Mouse (Mus musculus) limb, embryonic 14.5 days (tissue): ENCODE data around the gene Bik. TPM values are rescaled to one million over a fixed set of nuclear protein-coding genes. Genes with fewer than 3 reads are reported as not detected.
A peak's percentile ranks its signal among the peaks of the same experiment; 100 is the strongest.

Source experiments
- ATAC-seq: fragments of 200-750 bp; cut with Nextera tagmentation; 2 replicates; pipeline ENCODE4 v1.8.0; 2017; ENCODE audit warnings: low read depth, moderate number of reproducible peaks, moderate TSS enrichment; ENCODE audit not compliant: low FRiP score
- DNase-seq: peaks from one replicate; pipeline ENCODE4 v3.0.0-alpha.2; 2015; ENCODE audit warnings: low spot score
- H3K27ac ChIP-seq: fragments of 300-500 bp; sonication (generic); replicated peaks from 2 replicates; pipeline ENCODE4 v1.5.1; 2014; ENCODE audit warnings: low read depth, mild to moderate bottlenecking, low read length, moderate library complexity, mixed read lengths
- H3K27me3 ChIP-seq: fragments of 300-500 bp; sonication (generic); 2 replicates; pipeline ENCODE4 v1.6.1; 2014; ENCODE audit warnings: low read length, mixed read lengths; ENCODE audit not compliant: control insufficient read depth, insufficient read depth
- H3K36me3 ChIP-seq: fragments of 300-500 bp; sonication (generic); 2 replicates; pipeline ENCODE4 v1.6.1; 2014; ENCODE audit warnings: mild to moderate bottlenecking, low read length, moderate library complexity, mixed read lengths; ENCODE audit not compliant: control insufficient read depth, insufficient read depth
- H3K4me1 ChIP-seq: fragments of 300-500 bp; sonication (generic); 2 replicates; pipeline ENCODE4 v1.6.1; 2014; ENCODE audit warnings: antibody characterized with exemption, low read length, mixed read lengths; ENCODE audit not compliant: control insufficient read depth, insufficient read depth
- H3K4me2 ChIP-seq: fragments of 300-500 bp; sonication (generic); replicated peaks from 2 replicates; pipeline ENCODE4 v1.6.1; 2014; ENCODE audit warnings: low read depth, mild to moderate bottlenecking, low read length, moderate library complexity; ENCODE audit not compliant: severe bottlenecking
- H3K4me3 ChIP-seq: fragments of 300-500 bp; sonication (generic); replicated peaks from 2 replicates; pipeline ENCODE4 v1.5.1; 2014; ENCODE audit warnings: low read length
- H3K9ac ChIP-seq: fragments of 300-500 bp; sonication (generic); 2 replicates; pipeline ENCODE4 v1.6.1; 2014; ENCODE audit warnings: mild to moderate bottlenecking, low read depth, low read length, moderate library complexity; ENCODE audit not compliant: severe bottlenecking
- H3K9me3 ChIP-seq: fragments of 300-500 bp; sonication (generic); 2 replicates; pipeline ENCODE4 v1.6.1; 2016; ENCODE audit warnings: low read length; ENCODE audit not compliant: control insufficient read depth
- POLR2A ChIP-seq: fragments of 200-500 bp; IDR thresholded peaks from 2 replicates; pipeline ENCODE4 v1.8.0; 2012; ENCODE audit warnings: inconsistent platforms, mild to moderate bottlenecking, moderate library complexity, borderline replicate concordance; ENCODE audit not compliant: insufficient read depth, insufficient read length; ENCODE audit errors: extremely low read depth
- WGBS: fragments of 180-500 bp; shearing (Covaris S2); extraction: QIAGEN DNeasy Blood & Tissue Kit; methylation state at CpG from one replicate; pipeline ENCODE4 v1.1.7; 2014; 5-methylcytosine and 5-hydroxymethylcytosine counted together
- polyA plus RNA-seq, 2 experiments: library from polyadenylated mRNA; depleted of rRNA in 1 of 2; stranded (reverse) in 1 of 2; unstranded in 1 of 2; fragments of >200 nt; fragmentation: Nextera tagmentation in 1 of 2; extraction: Ambion mirVana in 1 of 2; gene quantifications; 2 replicates each; pipeline versions ENCODE4 v1.2.1 to v1.2.3; 2012 to 2014

The Bik gene
- polyA plus RNA-seq (2012; rRNA removed) (4.2 and 5.7 TPM in 2 replicates), polyA plus RNA-seq (2014; fragmentation: Nextera tagmentation; extraction: Ambion mirVana) (5.0 and 5.4 TPM in 2 replicates)

DNA sequence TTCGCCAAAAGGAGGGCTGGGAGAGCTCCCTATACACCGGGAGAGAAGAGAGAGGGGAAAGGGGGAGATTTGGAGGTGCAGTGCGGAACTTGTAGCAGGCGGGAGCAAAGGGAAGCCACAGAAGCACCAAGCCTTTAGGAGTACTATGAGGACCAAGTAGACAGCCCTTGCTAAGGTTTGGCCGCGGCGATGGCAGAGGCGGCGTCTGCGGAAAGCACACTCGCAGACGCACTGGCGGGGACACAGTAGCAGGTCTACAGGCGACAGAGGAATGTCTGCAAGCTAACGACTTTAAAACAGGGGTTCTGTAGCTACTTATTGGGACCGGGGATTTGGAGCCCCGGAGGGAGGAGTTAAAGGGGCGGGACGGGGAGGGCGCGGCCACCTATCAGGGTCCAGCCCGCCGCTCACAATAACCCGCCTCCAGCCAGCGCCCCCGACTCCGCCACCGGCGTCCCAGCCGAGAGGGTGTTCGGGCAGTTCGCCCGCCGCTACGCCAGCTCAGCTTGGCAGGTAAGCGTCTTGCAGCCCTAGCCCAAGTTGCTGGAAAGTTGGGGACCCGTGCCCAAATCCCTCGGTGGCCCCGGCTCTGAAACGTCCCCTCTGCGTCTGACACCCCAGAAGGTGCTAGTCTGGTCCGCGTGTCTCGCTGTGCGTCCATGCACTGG, at the start of gene Bik:
Gene Bik (plus strand): TSS at position 439 of the 668 bp plus-strand sequence.
- WGBS, result under 1% methylated on average over 44 of the region's 45 CpGs
- ATAC-seq, result peak; percentile 76

DNA sequence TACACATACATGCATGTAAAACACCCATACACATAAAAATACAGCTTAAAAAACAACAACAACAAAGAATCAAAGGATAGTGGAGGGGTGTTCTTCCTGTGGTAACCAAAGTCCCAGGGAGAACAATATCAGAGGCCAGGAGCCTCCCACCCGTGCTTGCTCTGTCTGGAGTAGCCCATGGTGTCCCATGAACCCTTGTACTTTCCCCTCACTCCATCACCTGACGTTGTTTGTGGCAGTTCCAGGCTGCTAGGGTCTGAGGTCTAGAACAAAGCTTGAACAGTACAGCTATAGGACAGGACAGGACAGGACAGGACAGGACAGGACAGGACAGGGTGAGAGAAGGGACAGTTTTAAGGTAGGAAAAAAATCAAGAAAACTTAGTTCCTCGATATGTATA, 48.6 kb upstream of the Bik start:
- no peak for DNase-seq
- no peaks in the 10 kb centered on the region for H3K9me3 ChIP-seq
- H3K4me3 ChIP-seq, result no peak overlapping the region
- no peak overlapping the region for H3K4me2 ChIP-seq
- TF ChIP-seq POLR2A, result no peak
- WGBS, result 68% methylated on average over 3 of the region's 3 CpGs
- no peak overlapping the region for H3K27ac ChIP-seq
- no peak overlapping the region for H3K9ac ChIP-seq
- H3K27me3 ChIP-seq, result no peaks in the 10 kb centered on the region
- H3K4me1 ChIP-seq, result peaks cover 11% of the 10 kb centered on the region
- ATAC-seq, result no peak
- no peaks in the 10 kb centered on the region for H3K36me3 ChIP-seq

More for the DNA sequence above, at the start of gene Bik:
- H3K4me1 ChIP-seq, result peaks cover 4% of the 10 kb centered on the region
- H3K4me3 ChIP-seq, result peak within 1 kb of the TSS; percentile 47
- no peaks in the 10 kb centered on the region for H3K9me3 ChIP-seq
- no peaks in the 10 kb centered on the region for H3K36me3 ChIP-seq
- peak within 1 kb of the TSS; percentile 60 for H3K9ac ChIP-seq
- peak; percentile 52 for DNase-seq
- peak within 1 kb of the TSS; percentile 91 for H3K4me2 ChIP-seq
- no peak for TF ChIP-seq POLR2A
- H3K27ac ChIP-seq, result no peak within 1 kb of the TSS
- H3K27me3 ChIP-seq, result peaks cover 25% of the 10 kb centered on the region

DNA sequence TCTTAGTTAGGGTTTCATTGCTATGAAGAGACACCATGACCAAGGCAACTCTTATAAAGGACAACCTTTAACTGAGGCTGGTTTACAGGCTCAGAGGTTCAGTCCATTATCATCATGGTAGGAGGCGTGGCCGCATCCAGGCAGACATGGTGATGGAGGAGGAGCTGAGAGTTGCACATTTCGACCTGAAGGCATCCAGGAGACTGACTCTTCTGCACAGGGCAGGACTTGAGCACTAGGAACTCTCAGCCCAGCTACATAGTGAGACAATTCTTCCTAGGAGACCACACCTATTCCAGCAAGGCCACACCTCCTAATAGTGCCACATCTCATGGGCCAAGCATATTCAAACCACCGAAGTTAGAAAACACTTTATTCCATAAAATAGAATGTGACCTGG, 46.8 kb upstream of the Bik start:
- no peak for DNase-seq
- H3K4me1 ChIP-seq, result peaks cover under 1% of the 10 kb centered on the region
- ATAC-seq, result no peak
- no peaks in the 10 kb centered on the region for H3K27me3 ChIP-seq
- no peak overlapping the region for H3K9ac ChIP-seq
- H3K9me3 ChIP-seq, result no peaks in the 10 kb centered on the region
- H3K36me3 ChIP-seq, result 0 out of 2 replicates have a peak, but pooled peaks cover 3% of the 10 kb centered on the region
- WGBS, result 86% methylated on average over 4 of the region's 4 CpGs
- TF ChIP-seq POLR2A, result no peak
- no peak overlapping the region for H3K27ac ChIP-seq
- no peak overlapping the region for H3K4me3 ChIP-seq
- no peak overlapping the region for H3K4me2 ChIP-seq

DNA sequence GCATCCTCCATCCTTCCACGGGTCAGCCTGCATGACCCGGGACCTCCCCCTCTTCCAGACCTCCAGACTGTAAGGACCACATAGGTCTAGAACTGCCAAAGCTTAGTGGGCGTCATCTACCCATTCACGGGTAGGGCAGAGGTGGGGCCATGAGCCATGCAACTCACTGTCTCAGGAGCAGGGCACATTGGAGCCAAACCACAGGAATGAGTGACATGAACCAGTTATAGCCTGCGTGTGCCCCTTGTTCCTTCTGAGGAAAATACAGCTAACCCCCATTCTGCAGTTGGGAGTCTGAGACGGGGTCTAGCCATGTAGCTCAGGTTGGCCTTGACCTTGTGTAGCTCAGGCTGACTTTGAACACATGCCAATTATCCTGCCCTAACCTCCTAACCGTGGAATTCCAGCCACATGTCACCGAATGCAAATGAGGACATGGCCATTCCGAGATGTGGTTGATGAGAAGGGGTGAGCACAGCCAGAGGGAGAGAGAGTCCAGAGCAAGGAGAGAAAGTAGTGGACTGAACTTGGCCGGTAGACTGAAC, 45.4 kb upstream of the Bik start:
- Histone ChIP-seq H3K27me3 (no peaks in the 10 kb centered on the region), H3K4me2 (no peak overlapping the region), H3K36me3 (0 out of 2 replicates have a peak, but pooled peaks cover 3% of the 10 kb centered on the region), H3K9me3 (no peaks in the 10 kb centered on the region), H3K9ac (no peak overlapping the region), H3K4me3 (no peak overlapping the region), H3K27ac (no peak overlapping the region), H3K4me1 (no peaks in the 10 kb centered on the region)
- WGBS, result 68% methylated on average over 10 of the region's 10 CpGs
- no peak for ATAC-seq
- no peak for TF ChIP-seq POLR2A
- no peak for DNase-seq

DNA sequence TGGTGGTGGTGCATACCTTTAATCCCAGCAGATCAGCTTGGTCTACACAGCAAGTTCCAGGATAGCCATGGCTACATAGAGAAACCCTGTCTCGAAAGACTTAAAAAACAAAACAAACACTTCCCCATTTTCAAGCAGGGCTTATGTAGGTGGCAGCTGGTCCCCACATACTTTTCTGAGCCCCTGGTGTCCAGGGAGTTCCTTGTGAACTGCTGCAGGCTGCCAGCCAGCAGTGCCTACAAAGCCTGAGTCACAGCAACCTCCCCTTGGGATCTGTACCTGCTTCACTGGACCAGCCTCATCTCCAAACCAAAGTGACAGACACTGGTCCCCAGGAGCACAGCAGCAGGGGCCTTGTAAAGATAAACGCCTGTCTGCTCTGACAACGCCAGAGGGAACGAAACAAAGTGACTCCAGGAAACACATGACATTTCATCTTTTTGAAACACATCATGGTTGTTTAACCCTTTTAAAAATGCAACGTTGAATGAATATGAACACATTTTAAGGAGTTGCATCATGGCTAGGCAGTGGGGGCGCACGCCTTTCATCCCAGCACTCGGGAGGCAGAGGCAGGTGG, 43.9 kb upstream of the Bik start:
- H3K4me3 ChIP-seq, result no peak overlapping the region
- H3K27me3 ChIP-seq, result no peaks in the 10 kb centered on the region
- H3K27ac ChIP-seq, result no peak overlapping the region
- ATAC-seq, result no peak
- 0 out of 2 replicates have a peak, but pooled peaks cover 6% of the 10 kb centered on the region for H3K36me3 ChIP-seq
- TF ChIP-seq POLR2A, result no peak
- DNase-seq, result no peak
- H3K9me3 ChIP-seq, result no peaks in the 10 kb centered on the region
- no peaks in the 10 kb centered on the region for H3K4me1 ChIP-seq
- no peak overlapping the region for H3K9ac ChIP-seq
- 72% methylated on average over 8 of the region's 8 CpGs for WGBS
- H3K4me2 ChIP-seq, result no peak overlapping the region
